Mouse (Mus musculus) MEL (cell line): ENCODE results near the gene Ensa. TPM values are rescaled to one million over a fixed set of nuclear protein-coding genes. Genes with fewer than 3 reads are reported as not detected.

ENCODE experiments used
- DNase-seq: peaks from one replicate; pipeline ENCODE4 v3.0.0; 2011; ENCODE audit warnings: low read depth, low spot score
- H3K27ac ChIP-seq: 2 replicates; pipeline ENCODE4 v1.5.1; 2012; ENCODE audit warnings: low read depth, mild to moderate bottlenecking, control low read depth, low read length, moderate library complexity; ENCODE audit not compliant: control insufficient read depth
- H3K27me3 ChIP-seq, 2 experiments: fragments of 150-350 bp in 1 of 2; sonication (generic) in 1 of 2; 2 replicates each; pipeline ENCODE4 v1.6.1; 2012; ENCODE audit warnings: low read length in 2 of 2, mild to moderate bottlenecking in 2 of 2, improper control_type of control experiment in 1 of 2, moderate library complexity in 1 of 2; ENCODE audit not compliant: insufficient read depth in 2 of 2, control insufficient read depth in 1 of 2
- H3K36me3 ChIP-seq, 2 experiments: 2 replicates each; pipeline ENCODE4 v1.6.1; 2012 to 2014; ENCODE audit warnings: low read length in 2 of 2, improper control_type of control experiment in 1 of 2, inconsistent platforms in 1 of 2, mild to moderate bottlenecking in 1 of 2; ENCODE audit not compliant: insufficient read depth in 2 of 2, control insufficient read depth in 1 of 2
- H3K4me1 ChIP-seq, 2 experiments: fragments of 150-350 bp in 1 of 2; sonication (generic) in 1 of 2; 2 replicates each; pipeline ENCODE4 v1.6.1; 2012; ENCODE audit warnings: low read length in 2 of 2, improper control_type of control experiment in 1 of 2, mild to moderate bottlenecking in 1 of 2; ENCODE audit not compliant: insufficient read depth in 2 of 2, control insufficient read depth in 1 of 2
- H3K4me3 ChIP-seq, 2 experiments: fragments of 150-350 bp in 1 of 2; sonication (generic) in 1 of 2; 2 replicates each; pipeline ENCODE4 v1.5.1; 2012; ENCODE audit warnings: low read depth in 2 of 2, low read length in 2 of 2, mild to moderate bottlenecking in 2 of 2, moderate library complexity in 2 of 2, control low read depth in 1 of 2, improper control_type of control experiment in 1 of 2; ENCODE audit not compliant: control insufficient read depth in 1 of 2, insufficient read depth in 1 of 2
- H3K79me2 ChIP-seq: 2 replicates; pipeline ENCODE4 v1.6.1; 2012; ENCODE audit warnings: mild to moderate bottlenecking, low read length, moderate library complexity; ENCODE audit not compliant: control insufficient read depth, poor library complexity, insufficient read depth
- H3K9ac ChIP-seq: 2 replicates; pipeline ENCODE4 v1.6.1; 2012; ENCODE audit warnings: low read depth, mild to moderate bottlenecking, control low read depth, low read length, moderate library complexity; ENCODE audit not compliant: control insufficient read depth, poor library complexity, severe bottlenecking
- H3K9me3 ChIP-seq: fragments of 150-350 bp; sonication (generic); replicated peaks from 2 replicates; pipeline ENCODE4 v1.6.1; 2012; ENCODE audit warnings: mild to moderate bottlenecking, low read length, improper control_type of control experiment, moderate library complexity; ENCODE audit not compliant: insufficient read depth
- BHLHE40 ChIP-seq: IDR thresholded peaks from 2 replicates; pipeline ENCODE4 v1.6.1; 2012; ENCODE audit warnings: low read depth, mild to moderate bottlenecking, inconsistent platforms, low read length, improper control_type of control experiment, borderline replicate concordance
- CHD2 ChIP-seq: IDR thresholded peaks from 2 replicates; pipeline ENCODE4 v1.6.1; 2011; ENCODE audit warnings: low read length, improper control_type of control experiment
- CTCF ChIP-seq, 3 experiments: IDR thresholded peaks in 2 of 3; conservative IDR thresholded peaks in 1 of 3; 2 replicates each; pipeline ENCODE4 v1.5.1; 2011 to 2012; ENCODE audit warnings: low read length in 3 of 3, low read depth in 2 of 3, mild to moderate bottlenecking in 2 of 3, improper control_type of control experiment in 1 of 3, inconsistent platforms in 1 of 3, mixed read lengths in 1 of 3, moderate library complexity in 1 of 3; ENCODE audit not compliant: control insufficient read depth in 1 of 3, insufficient read depth in 1 of 3, poor library complexity in 1 of 3, severe bottlenecking in 1 of 3
- EP300 ChIP-seq, 2 experiments: IDR thresholded peaks; 2 replicates each; pipeline ENCODE4 v1.6.1; 2011; ENCODE audit warnings: improper control_type of control experiment in 2 of 2, low read length in 2 of 2, low read depth in 1 of 2, mild to moderate bottlenecking in 1 of 2
- ETS1 ChIP-seq: IDR thresholded peaks from 2 replicates; pipeline ENCODE4 v1.6.1; 2012; ENCODE audit warnings: low read depth, mild to moderate bottlenecking, inconsistent platforms, low read length, improper control_type of control experiment, moderate library complexity
- GABPA ChIP-seq: IDR thresholded peaks from 2 replicates; pipeline ENCODE4 v1.6.1; 2012; ENCODE audit warnings: low read depth, mild to moderate bottlenecking, inconsistent platforms, low read length, improper control_type of control experiment, moderate library complexity
- HCFC1 ChIP-seq: IDR thresholded peaks from 2 replicates; pipeline ENCODE4 v1.6.1; 2012; ENCODE audit warnings: low read depth, mild to moderate bottlenecking, inconsistent platforms, low read length, improper control_type of control experiment, moderate library complexity
- MAFK ChIP-seq: IDR thresholded peaks from 2 replicates; pipeline ENCODE4 v1.6.1; 2011; ENCODE audit warnings: low read depth, mild to moderate bottlenecking, low read length, improper control_type of control experiment, borderline replicate concordance
- MAX ChIP-seq: IDR thresholded peaks from 2 replicates; pipeline ENCODE4 v1.6.1; 2011; ENCODE audit warnings: low read length, improper control_type of control experiment
- MAZ ChIP-seq: IDR thresholded peaks from 2 replicates; pipeline ENCODE4 v1.6.1; 2012; ENCODE audit warnings: low read depth, mild to moderate bottlenecking, inconsistent platforms, low read length, improper control_type of control experiment
- MXI1 ChIP-seq: IDR thresholded peaks from 2 replicates; pipeline ENCODE4 v1.6.1; 2011; ENCODE audit warnings: mild to moderate bottlenecking, low read depth, low read length, improper control_type of control experiment
- MYC ChIP-seq: IDR thresholded peaks from 2 replicates; pipeline ENCODE4 v1.6.1; 2011; ENCODE audit warnings: low read depth, mild to moderate bottlenecking, low read length, improper control_type of control experiment, moderate library complexity
- NRF1 ChIP-seq: IDR thresholded peaks from 2 replicates; pipeline ENCODE4 v1.6.1; 2014; ENCODE audit warnings: low read depth, mild to moderate bottlenecking, inconsistent platforms, low read length, improper control_type of control experiment, moderate library complexity; ENCODE audit not compliant: poor library complexity, insufficient read depth, severe bottlenecking
- POLR2A ChIP-seq, 2 experiments: IDR thresholded peaks; 2 replicates each; pipeline ENCODE4 v1.6.1; 2011 to 2012; ENCODE audit warnings: low read length in 2 of 2, mild to moderate bottlenecking in 2 of 2, control low read depth in 1 of 2, improper control_type of control experiment in 1 of 2, low read depth in 1 of 2, moderate library complexity in 1 of 2; ENCODE audit not compliant: control insufficient read depth in 1 of 2, insufficient read depth in 1 of 2, poor library complexity in 1 of 2
- POLR2AphosphoS5 ChIP-seq: IDR thresholded peaks from 2 replicates; pipeline ENCODE4 v1.6.1; 2012; ENCODE audit warnings: low read depth, borderline replicate concordance, mild to moderate bottlenecking, inconsistent platforms, low read length, moderate library complexity, mixed read lengths
- RAD21 ChIP-seq: IDR thresholded peaks from 2 replicates; pipeline ENCODE4 v1.6.1; 2011; ENCODE audit warnings: mild to moderate bottlenecking, low read depth, low read length, improper control_type of control experiment
- SIN3A ChIP-seq: IDR thresholded peaks from 2 replicates; pipeline ENCODE4 v1.6.1; 2012; ENCODE audit warnings: low read length, improper control_type of control experiment, inconsistent platforms
- SMC3 ChIP-seq: IDR thresholded peaks from 2 replicates; pipeline ENCODE4 v1.6.1; 2011; ENCODE audit warnings: low read depth, low read length, improper control_type of control experiment
- TAL1 ChIP-seq: IDR thresholded peaks from 2 replicates; pipeline ENCODE4 v1.6.1; 2012; ENCODE audit warnings: mild to moderate bottlenecking, inconsistent platforms, low read length, moderate library complexity, mixed read lengths
- TBP ChIP-seq: IDR thresholded peaks from 2 replicates; pipeline ENCODE4 v1.8.0; 2011; ENCODE audit warnings: low read depth, low read length, improper control_type of control experiment
- USF1 ChIP-seq: IDR thresholded peaks from 2 replicates; pipeline ENCODE4 v1.6.1; 2014; ENCODE audit warnings: low read depth, mild to moderate bottlenecking, inconsistent platforms, low read length, improper control_type of control experiment, moderate library complexity
- USF2 ChIP-seq, 2 experiments: IDR thresholded peaks; 2 replicates each; pipeline ENCODE4 v1.6.1; 2011 to 2012; ENCODE audit warnings: improper control_type of control experiment in 2 of 2, low read length in 2 of 2, borderline replicate concordance in 1 of 2, inconsistent platforms in 1 of 2, low read depth in 1 of 2, mild to moderate bottlenecking in 1 of 2; ENCODE audit not compliant: insufficient read depth in 1 of 2
- ZC3H11A ChIP-seq: IDR thresholded peaks from 2 replicates; pipeline ENCODE4 v1.6.1; 2012; ENCODE audit warnings: low read depth, mild to moderate bottlenecking, inconsistent platforms, low read length, improper control_type of control experiment
- polyA plus RNA-seq, 2 experiments: library from polyadenylated mRNA; stranded (reverse) in 1 of 2; unstranded in 1 of 2; fragments of >175 nt in 1 of 2; fragments of >200 nt in 1 of 2; gene quantifications; 2 replicates each; pipeline versions ENCODE4 v1.2.1 to v1.2.4; 2012; ENCODE audit warnings: low replicate concordance in 2 of 2, low read depth in 1 of 2; ENCODE audit not compliant: insufficient read length in 2 of 2, insufficient read depth in 1 of 2, missing spikeins in 1 of 2
- total RNA-seq: library from RNA; depleted of rRNA; stranded (reverse); fragments of 300-350 nt; gene quantifications from 2 replicates; pipeline ENCODE4 v1.2.3, GENCODE M21; 2012

Gene Ensa
- total and polyA plus RNA-seq, 3 experiments = 85.2 to 90.5 TPM; not detected in 1

GRCm38 (mm10) chr3:95632648-95633588 lies 8.1 kb downstream of the Ensa start:
- TF ChIP-seq ZC3H11A (peak; percentile 79), RAD21 (peak; percentile 79), USF2 (IDR thresholded peaks at IDR 0.05; ENCODE audit: borderline replicate concordance in 1 of 2, insufficient read depth in 1 of 2, low read depth in 1 of 2, low read length in 2 of 2) (no peak), TBP (0 out of 2 replicates have a peak, but pooled peaks have one; percentile 26), BHLHE40 (peak; percentile 53; the same call in 1 of the 2 replicates), HCFC1 (no peak), CHD2 (no peak), ETS1 (no peak), POLR2A (IDR thresholded peaks at IDR 0.05; ENCODE audit: control insufficient read depth in 1 of 2, insufficient read depth in 1 of 2, low read depth in 1 of 2, low read length in 2 of 2, poor library complexity in 1 of 2) (peak in 1 of 2 experiments; percentile 12; a peak in 1 of 4 replicates), MAZ (peak; percentile 72; the same call in 1 of the 2 replicates), USF1 (0 out of 2 replicates have a peak, but pooled peaks have one; percentile 17), CTCF (IDR thresholded peaks at IDR 0.05 in 2 of 3, conservative IDR thresholded peaks at IDR 0.05 in 1 of 3; ENCODE audit: control insufficient read depth in 1 of 3, insufficient read depth in 1 of 3, low read depth in 2 of 3, low read length in 3 of 3, poor library complexity in 1 of 3, severe bottlenecking in 1 of 3) (peak in 2 of 3 experiments; percentile 87; a peak in 4 of 6 replicates), MXI1 (no peak), GABPA (no peak), TAL1 (no peak), SMC3 (peak; percentile 82), MAFK (no peak), POLR2AphosphoS5 (no peak), EP300 (IDR thresholded peaks at IDR 0.05; ENCODE audit: low read depth in 1 of 2, low read length in 2 of 2) (0 out of 4 replicates have a peak, but pooled peaks of 1 of the 2 experiments have one; percentile 6), MYC (peak; percentile 82), NRF1 (no peak), MAX (no peak; the same call in 1 of the 2 replicates), SIN3A (peak; percentile 52; the same call in 1 of the 2 replicates)
- peak; percentile 79 for DNase-seq
- H3K36me3 ChIP-seq = peaks cover 0 to 56% of the 10 kb centered on the region in 2 experiments; a peak in 2 of 4 replicates
- H3K9ac ChIP-seq = no peak overlapping the region
- H3K4me1 ChIP-seq = no peaks in the 10 kb centered on the region
- peaks cover under 1% of the 10 kb centered on the region; the same call in 1 of the 2 replicates for H3K79me2 ChIP-seq
- no peaks in the 10 kb centered on the region for H3K9me3 ChIP-seq
- H3K27ac ChIP-seq = no peak overlapping the region
- H3K4me3 ChIP-seq = no peak overlapping the region
- H3K27me3 ChIP-seq = no peaks in the 10 kb centered on the region
